Mouse (Mus musculus) embryonic facial prominence, embryonic 14.5 days (tissue): Measurements from ENCODE around the gene Smarcd1. TPM values are rescaled to one million over a fixed set of nuclear protein-coding genes. Genes with fewer than 3 reads are reported as not detected.

Source experiments
- ATAC-seq: fragments of 200-750 bp; cut with Nextera tagmentation; 2 replicates; pipeline ENCODE4 v1.8.0; 2017; ENCODE audit warnings: low read depth, moderate number of reproducible peaks, moderate TSS enrichment
- DNase-seq: peaks from one replicate; pipeline ENCODE4 v3.0.0-alpha.2; 2015; ENCODE audit warnings: low spot score
- H3K27ac ChIP-seq: fragments of 300-500 bp; sonication (generic); replicated peaks from 2 replicates; pipeline ENCODE4 v1.5.1; 2014; ENCODE audit warnings: low read depth, mild to moderate bottlenecking, low read length, moderate library complexity
- H3K27me3 ChIP-seq: fragments of 300-500 bp; sonication (generic); replicated peaks from 2 replicates; pipeline ENCODE4 v1.6.1; 2014; ENCODE audit warnings: low read length; ENCODE audit not compliant: control insufficient read depth, insufficient read depth
- H3K36me3 ChIP-seq: fragments of 300-500 bp; sonication (generic); 2 replicates; pipeline ENCODE4 v1.6.1; 2014; ENCODE audit warnings: low read length, mixed read lengths; ENCODE audit not compliant: control insufficient read depth, insufficient read depth
- H3K4me1 ChIP-seq: fragments of 300-500 bp; sonication (generic); 2 replicates; pipeline ENCODE4 v1.6.1; 2014; ENCODE audit warnings: antibody characterized with exemption, low read length; ENCODE audit not compliant: control insufficient read depth, insufficient read depth
- H3K4me2 ChIP-seq: fragments of 300-500 bp; sonication (generic); 2 replicates; pipeline ENCODE4 v1.6.1; 2014; ENCODE audit warnings: low read depth, mild to moderate bottlenecking, low read length, moderate library complexity, mixed read lengths
- H3K4me3 ChIP-seq: fragments of 300-500 bp; sonication (generic); 2 replicates; pipeline ENCODE4 v1.5.1; 2014; ENCODE audit warnings: low read depth, mild to moderate bottlenecking, low read length
- H3K9ac ChIP-seq: fragments of 300-500 bp; sonication (generic); 2 replicates; pipeline ENCODE4 v1.6.1; 2014; ENCODE audit warnings: low read depth, mild to moderate bottlenecking, low read length, moderate library complexity, mixed read lengths
- H3K9me3 ChIP-seq: fragments of 300-500 bp; sonication (generic); 2 replicates; pipeline ENCODE4 v1.6.1; 2016; ENCODE audit warnings: low read length; ENCODE audit not compliant: control insufficient read depth
- WGBS: fragments of 180-500 bp; shearing (Covaris S2); extraction: QIAGEN DNeasy Blood & Tissue Kit; methylation state at CpG from one replicate; pipeline ENCODE4 v1.1.7; 2014; 5-methylcytosine and 5-hydroxymethylcytosine counted together
- polyA plus RNA-seq: library from polyadenylated mRNA; unstranded; fragments of >200 nt; fragmentation: Nextera tagmentation; extraction: Ambion mirVana; gene quantifications from 2 replicates; pipeline ENCODE4 v1.2.1, GENCODE M21; 2014

Gene Smarcd1
- polyA plus RNA-seq, 1 experiment from 2014 or later = 27.9 TPM

- peaks cover 12% of the 10 kb centered on the region for H3K27me3 ChIP-seq
- WGBS = 24% methylated on average over 6 of the region's 8 CpGs
- no peak overlapping the region for H3K27ac ChIP-seq
- no peak overlapping the region for H3K4me3 ChIP-seq
- H3K9me3 ChIP-seq = no peaks in the 10 kb centered on the region
- H3K36me3 ChIP-seq = no peaks in the 10 kb centered on the region
- ATAC-seq = no peak; the same call in 1 of the 2 replicates
- no peak overlapping the region for H3K9ac ChIP-seq
- no peak overlapping the region for H3K4me2 ChIP-seq
- no peaks in the 10 kb centered on the region for H3K4me1 ChIP-seq
- DNase-seq = no peak
Measured at GRCm38 (mm10) chr15:99677089-99677488, 24.8 kb upstream of the Smarcd1 start.

DNA sequence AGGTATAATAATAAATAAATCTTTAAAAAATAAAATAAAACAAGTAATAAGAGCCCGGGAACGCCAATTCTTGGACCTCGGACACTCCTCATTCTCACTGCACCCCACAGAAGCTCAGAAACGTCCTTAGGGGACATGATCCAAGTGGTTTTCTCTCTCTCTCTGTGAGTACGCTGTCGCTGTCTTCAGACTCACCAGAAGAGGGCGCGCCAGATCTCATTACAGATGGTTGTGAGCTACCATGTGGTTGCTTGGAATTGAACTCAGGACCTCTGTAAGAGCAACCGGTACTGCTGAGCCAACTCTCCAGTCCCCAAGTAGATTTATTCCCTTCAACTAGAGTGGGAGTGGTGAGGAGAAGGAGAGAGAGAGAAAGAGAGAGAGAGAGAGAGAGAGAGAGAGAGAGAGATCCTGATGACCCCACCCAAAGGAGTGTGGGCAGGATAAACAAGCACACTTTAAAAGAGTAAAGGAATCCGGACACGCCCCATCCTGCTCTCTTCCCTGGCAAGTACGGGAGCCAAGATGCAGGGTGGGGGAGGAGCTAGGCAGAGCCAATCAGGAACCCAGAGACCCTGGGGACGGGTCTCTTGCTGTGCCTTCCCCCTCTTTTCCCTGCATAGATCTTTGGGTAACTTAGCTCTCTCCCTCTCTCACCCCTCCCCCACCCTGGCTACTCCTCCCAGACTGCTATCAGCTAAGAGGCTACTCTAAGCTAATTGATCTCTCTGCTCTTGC is 23.7 kb upstream of the Smarcd1 start:
- H3K4me3 ChIP-seq = no peak overlapping the region
- peaks cover 11% of the 10 kb centered on the region; the same call in 1 of the 2 replicates for H3K27me3 ChIP-seq
- WGBS = 18% methylated on average over 12 of the region's 13 CpGs
- H3K4me1 ChIP-seq = no peaks in the 10 kb centered on the region
- H3K9ac ChIP-seq = no peak overlapping the region
- H3K36me3 ChIP-seq = no peaks in the 10 kb centered on the region
- DNase-seq (peak; percentile 65), ATAC-seq (peak; percentile 61)
- H3K9me3 ChIP-seq = no peaks in the 10 kb centered on the region
- no peak overlapping the region for H3K4me2 ChIP-seq
- H3K27ac ChIP-seq = no peak overlapping the region

GRCm38 (mm10) chr15:99679008-99679407 is 22.9 kb upstream of the Smarcd1 start:
- Histone ChIP-seq H3K4me3 (no peak overlapping the region), H3K4me2 (no peak overlapping the region), H3K36me3 (no peaks in the 10 kb centered on the region), H3K9me3 (no peaks in the 10 kb centered on the region), H3K4me1 (no peaks in the 10 kb centered on the region), H3K9ac (no peak overlapping the region), H3K27me3 (peaks cover 4% of the 10 kb centered on the region; the same call in 1 of the 2 replicates), H3K27ac (no peak overlapping the region)
- no peak for DNase-seq
- ATAC-seq = no peak
- WGBS = 69% methylated on average over 6 of the region's 7 CpGs

GRCm38 (mm10) chr15:99682880-99683279 is 19.0 kb upstream of the Smarcd1 start:
- H3K27ac ChIP-seq = no peak overlapping the region
- H3K9me3 ChIP-seq = no peaks in the 10 kb centered on the region
- H3K36me3 ChIP-seq = no peaks in the 10 kb centered on the region
- H3K4me3 ChIP-seq = no peak overlapping the region
- no peak overlapping the region for H3K9ac ChIP-seq
- no peaks in the 10 kb centered on the region for H3K27me3 ChIP-seq
- WGBS = 92% methylated on average over 7 of the region's 7 CpGs
- DNase-seq = no peak
- no peak for ATAC-seq
- H3K4me2 ChIP-seq = no peak overlapping the region
- H3K4me1 ChIP-seq = no peaks in the 10 kb centered on the region

DNA sequence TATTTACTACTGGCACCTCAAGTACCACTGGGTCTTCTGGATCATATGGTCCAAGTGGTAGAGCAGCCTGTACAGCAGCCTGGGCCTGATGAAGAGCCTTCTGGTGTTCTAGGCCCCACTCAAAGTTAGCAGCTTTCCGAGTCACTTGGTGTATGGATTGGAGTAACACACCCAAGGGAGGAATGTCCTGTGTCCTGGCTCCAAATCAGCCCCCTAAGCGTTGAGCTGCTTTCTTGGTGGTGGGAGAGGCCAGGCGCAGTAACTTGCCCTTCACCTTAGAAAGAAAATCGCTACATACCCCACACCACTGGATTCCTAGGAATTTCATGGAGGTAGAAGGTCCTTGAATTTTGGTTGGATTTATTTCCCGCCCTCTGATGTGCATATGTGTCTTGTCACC is 17.8 kb upstream of the Smarcd1 start:
- Histone ChIP-seq H3K9me3 (no peaks in the 10 kb centered on the region), H3K4me1 (no peaks in the 10 kb centered on the region), H3K36me3 (no peaks in the 10 kb centered on the region), H3K27me3 (no peaks in the 10 kb centered on the region), H3K9ac (no peak overlapping the region), H3K4me2 (no peak overlapping the region), H3K4me3 (no peak overlapping the region), H3K27ac (no peak overlapping the region)
- DNase-seq (no peak), ATAC-seq (no peak)
- WGBS = 91% methylated on average over 5 of the region's 5 CpGs

DNA sequence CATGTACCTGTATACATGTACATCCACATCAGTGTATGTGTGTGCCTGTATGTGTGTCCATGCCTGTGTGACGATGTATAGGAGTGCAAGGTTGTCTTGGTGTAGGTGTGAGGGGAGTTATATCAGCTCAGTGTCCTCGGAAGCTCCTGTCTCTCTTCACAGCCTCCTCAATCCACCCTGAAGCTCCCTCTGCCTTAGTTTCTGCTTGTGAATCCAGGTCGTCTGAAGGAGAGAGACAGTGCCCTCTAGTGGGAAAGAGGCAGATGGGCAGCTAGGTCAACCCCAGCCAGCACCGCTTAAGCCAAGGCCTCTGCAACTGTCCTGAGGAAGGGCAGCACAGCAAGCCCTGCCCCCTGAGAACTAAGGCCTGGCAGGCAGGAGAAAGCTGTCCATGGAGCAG is 13.2 kb upstream of the Smarcd1 start:
- 4% methylated on average over 4 of the region's 4 CpGs for WGBS
- peak; percentile 69 for ATAC-seq
- Histone ChIP-seq H3K27ac (no peak overlapping the region), H3K4me2 (no peak overlapping the region), H3K9me3 (no peaks in the 10 kb centered on the region), H3K9ac (no peak overlapping the region), H3K4me1 (no peaks in the 10 kb centered on the region), H3K27me3 (no peaks in the 10 kb centered on the region), H3K4me3 (no peak overlapping the region), H3K36me3 (no peaks in the 10 kb centered on the region)
- DNase-seq = peak; percentile 77

GRCm38 (mm10) chr15:99690924-99691323 is 11.0 kb upstream of the Smarcd1 start:
- H3K4me1 ChIP-seq = no peaks in the 10 kb centered on the region
- H3K27ac ChIP-seq = no peak overlapping the region
- no peak overlapping the region for H3K4me3 ChIP-seq
- WGBS = 9% methylated on average over 4 of the region's 4 CpGs
- H3K9me3 ChIP-seq = no peaks in the 10 kb centered on the region
- no peak overlapping the region for H3K9ac ChIP-seq
- H3K4me2 ChIP-seq = no peak overlapping the region
- H3K27me3 ChIP-seq = no peaks in the 10 kb centered on the region
- no peak for DNase-seq
- no peak for ATAC-seq
- H3K36me3 ChIP-seq = no peaks in the 10 kb centered on the region

- H3K27me3 ChIP-seq = no peaks in the 10 kb centered on the region
- H3K4me2 ChIP-seq = no peak overlapping the region
- H3K4me3 ChIP-seq = no peak overlapping the region
- H3K4me1 ChIP-seq = no peaks in the 10 kb centered on the region
- H3K9ac ChIP-seq = no peak overlapping the region
- DNase-seq = no peak
- no peaks in the 10 kb centered on the region for H3K9me3 ChIP-seq
- no peaks in the 10 kb centered on the region for H3K36me3 ChIP-seq
- ATAC-seq = no peak
- H3K27ac ChIP-seq = no peak overlapping the region
- WGBS = 59% methylated on average over 5 of the region's 9 CpGs
Measured at GRCm38 (mm10) chr15:99691976-99692375, 10.0 kb upstream of the Smarcd1 start.

GRCm38 (mm10) chr15:99697309-99697708 is 4.6 kb upstream of the Smarcd1 start:
- DNase-seq (no peak), ATAC-seq (no peak)
- Histone ChIP-seq H3K27me3 (no peaks in the 10 kb centered on the region), H3K27ac (no peak overlapping the region), H3K4me1 (no peaks in the 10 kb centered on the region), H3K4me2 (no peak overlapping the region), H3K4me3 (no peak overlapping the region), H3K9me3 (no peaks in the 10 kb centered on the region), H3K36me3 (no peaks in the 10 kb centered on the region), H3K9ac (no peak overlapping the region)
- WGBS = 0% methylated on average over 2 of the region's 2 CpGs
